8 mouse cellular contexts compared by ENCODE assay signal in genomic region chr17:15108473-15109441, GRCm38 (mm10).
DNase-seq lines count a peak whose midpoint lies in the region; ATAC-seq lines count a peak whose summit lies in the region.

No protein-coding gene starts in this region.

- H3K27me3 ChIP-seq in heart, embryonic 16.5 days (ENCODE audit: control insufficient read depth, insufficient read depth, low read length): no peaks in the 10 kb centered on the region
- H3K27me3 ChIP-seq in hindbrain, embryonic 16.5 days (replicated peaks; ENCODE audit: control insufficient read depth, insufficient read depth, low read length): no peaks in the 10 kb centered on the region
- H3K27me3 ChIP-seq in midbrain, embryonic 13.5 days: no peaks in the 10 kb centered on the region

- no peaks in the 10 kb centered on the region for H3K36me3 ChIP-seq in heart, embryonic 16.5 days (ENCODE audit: control insufficient read depth, insufficient read depth)
- no peaks in the 10 kb centered on the region for H3K36me3 ChIP-seq in hindbrain, embryonic 16.5 days (ENCODE audit: control insufficient read depth, insufficient read depth, low read length)
- no peaks in the 10 kb centered on the region for H3K36me3 ChIP-seq in midbrain, embryonic 13.5 days

- H3K4me3 ChIP-seq in heart, embryonic 16.5 days (ENCODE audit: low read length): no peak overlapping the region
- peak overlapping the region; percentile 3; the same call in 1 of the 2 replicates for H3K4me3 ChIP-seq in hindbrain, embryonic 16.5 days (ENCODE audit: low read length)
- no peak overlapping the region; the same call in 1 of the 2 replicates for H3K4me3 ChIP-seq in midbrain, embryonic 13.5 days (replicated peaks)

- H3K4me1 ChIP-seq in heart, embryonic 16.5 days (ENCODE audit: control insufficient read depth, insufficient read depth, low read length): no peaks in the 10 kb centered on the region
- peaks cover 11% of the 10 kb centered on the region for H3K4me1 ChIP-seq in hindbrain, embryonic 16.5 days (ENCODE audit: control insufficient read depth, insufficient read depth, low read depth, low read length)
- peaks cover 21% of the 10 kb centered on the region for H3K4me1 ChIP-seq in midbrain, embryonic 13.5 days (replicated peaks)

- H3K27ac ChIP-seq in heart, embryonic 16.5 days (ENCODE audit: low read length): no peak overlapping the region
- no peak overlapping the region for H3K27ac ChIP-seq in hindbrain, embryonic 16.5 days (ENCODE audit: low read depth, low read length)
- H3K27ac ChIP-seq in midbrain, embryonic 13.5 days: peak overlapping the region; percentile 5; the same call in 1 of the 2 replicates

- no peaks in the 10 kb centered on the region for H3K9me3 ChIP-seq in heart, embryonic 16.5 days (replicated peaks; ENCODE audit: control insufficient read depth, low read length)
- no peaks in the 10 kb centered on the region for H3K9me3 ChIP-seq in hindbrain, embryonic 16.5 days (ENCODE audit: control insufficient read depth, low read length)
- no peaks in the 10 kb centered on the region for H3K9me3 ChIP-seq in midbrain, embryonic 13.5 days

- peak overlapping the region; percentile 11; the same call in 1 of the 2 replicates for H3K4me2 ChIP-seq in heart, embryonic 16.5 days (ENCODE audit: low read depth, low read length)
- peak overlapping the region; percentile 41 for H3K4me2 ChIP-seq in hindbrain, embryonic 16.5 days (ENCODE audit: low read length)
- H3K4me2 ChIP-seq in midbrain, embryonic 13.5 days (replicated peaks): peak overlapping the region; percentile 41

- 43% methylated on average over 20 of the region's 20 CpGs for WGBS in heart, embryonic 16.5 days
- WGBS in hindbrain, embryonic 16.5 days: 16% methylated on average over 20 of the region's 20 CpGs
- WGBS in midbrain, embryonic 13.5 days: 34% methylated on average over 20 of the region's 20 CpGs

- intact Hi-C loops in heart, postnatal 25 days (cut with DNase I): no loop called here

- no peak for DNase-seq in heart, postnatal 25 days (ENCODE audit: low spot score)
- no peak for DNase-seq in spleen, postnatal 36 days (ENCODE audit: low spot score in 2 of 2)
- no peak for DNase-seq in adrenal gland, postnatal 25 days
- DNase-seq in cerebellum, adult 9-10 months: no peak

- no peak overlapping the region for H3K9ac ChIP-seq in heart, embryonic 16.5 days (ENCODE audit: low read length)
- peak overlapping the region; percentile 0 for H3K9ac ChIP-seq in hindbrain, embryonic 16.5 days (ENCODE audit: low read depth, low read length)
- H3K9ac ChIP-seq in midbrain, embryonic 13.5 days (replicated peaks): no peak overlapping the region

- 0 out of 2 replicates have a peak, but pooled peaks have one; percentile 42 for ATAC-seq in heart, embryonic 16.5 days (replicated peaks; ENCODE audit: extremely low read depth, insufficient read depth, low FRiP score)
- peak; percentile 20; the same call in 1 of the 2 replicates for ATAC-seq in common myeloid progenitor, adult 5-6 weeks (replicated peaks; ENCODE audit: low read depth, poor library complexity, severe bottlenecking)
- ATAC-seq in hindbrain, embryonic 16.5 days: peak; percentile 82
- ATAC-seq in midbrain, embryonic 13.5 days: peak; percentile 86

Comparison
In these comparisons a context has a peak if more than half of its experiments do, and no peak if none do; other contexts are left out.
1. ATAC-seq: peak in every context shown above with its lines; median percentile 86 in midbrain, embryonic 13.5 days; 82 in hindbrain, embryonic 16.5 days; 42 in heart, embryonic 16.5 days; 20 in common myeloid progenitor, adult 5-6 weeks.